Mouse (Mus musculus): ENCODE measurements around the gene Hbp1.

Gene Hbp1

GRCm38 (mm10) chr12:31895888-31896287, 54.4 kb downstream of the Hbp1 start:
- no peak for TF ChIP-seq POU5F1 (IDR thresholded peaks at IDR 0.05; ENCODE audit: borderline replicate concordance, low read length)
- TF ChIP-seq NANOG (IDR thresholded peaks at IDR 0.05; ENCODE audit: borderline replicate concordance, low read length) = no peak
- TF ChIP-seq CTCF (conservative IDR thresholded peaks at IDR 0.05; ENCODE audit: low read length) = no peak
- Histone ChIP-seq H3K36me3 (ENCODE audit: insufficient read depth, low read length) (0 out of 2 replicates have a peak, but pooled peaks cover 3% of the 10 kb centered on the region), H3K9me3 (ENCODE audit: low read length) (no peaks in the 10 kb centered on the region), H3K27me3 (ENCODE audit: insufficient read depth, low read length) (no peaks in the 10 kb centered on the region), H3K4me1 (replicated peaks; ENCODE audit: low read depth, low read length) (peaks cover 51% of the 10 kb centered on the region), H3K4me3 (replicated peaks; ENCODE audit: low read length) (no peak overlapping the region)

DNA sequence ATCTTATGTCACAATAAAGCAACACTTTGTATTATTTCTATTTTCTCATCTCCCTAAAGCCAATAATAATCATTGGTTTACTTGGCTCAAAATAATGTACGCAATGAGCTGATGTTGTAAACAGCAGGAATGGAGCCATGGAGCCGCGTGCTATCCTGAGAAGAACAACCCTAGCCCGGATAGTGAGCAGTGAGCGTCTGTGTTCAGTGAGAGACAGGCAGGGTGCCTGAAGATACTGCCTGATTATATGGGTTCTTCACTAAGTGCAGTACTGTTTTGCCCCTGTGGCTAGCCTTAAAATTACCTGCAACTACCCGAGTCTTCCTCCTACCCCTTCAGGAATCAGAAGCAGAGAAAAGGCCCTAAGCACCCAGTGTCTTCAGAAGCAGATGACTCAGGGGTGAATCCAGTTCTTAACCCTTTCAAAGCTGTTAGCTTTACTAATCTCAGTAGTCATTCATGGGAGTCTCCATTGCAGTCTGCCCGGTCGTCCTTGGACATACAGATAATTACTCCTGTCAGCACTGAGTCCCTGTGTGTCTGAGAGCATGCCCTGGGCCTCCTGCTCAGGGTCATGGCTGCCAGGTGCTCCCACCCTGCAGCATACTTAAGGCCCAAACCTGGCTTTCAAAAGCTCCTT, 55.1 kb downstream of the Hbp1 start:
- H3K4me3 ChIP-seq (replicated peaks; ENCODE audit: low read length) = no peak overlapping the region
- H3K27me3 ChIP-seq (ENCODE audit: insufficient read depth, low read length) = no peaks in the 10 kb centered on the region
- 0 out of 2 replicates have a peak, but pooled peaks cover 4% of the 10 kb centered on the region for H3K36me3 ChIP-seq (ENCODE audit: insufficient read depth, low read length)
- no peaks in the 10 kb centered on the region for H3K9me3 ChIP-seq (ENCODE audit: low read length)
- TF ChIP-seq CTCF (conservative IDR thresholded peaks at IDR 0.05; ENCODE audit: low read length) (no peak), NANOG (IDR thresholded peaks at IDR 0.05; ENCODE audit: borderline replicate concordance, low read length) (no peak), POU5F1 (IDR thresholded peaks at IDR 0.05; ENCODE audit: borderline replicate concordance, low read length) (no peak)
- H3K4me1 ChIP-seq (replicated peaks; ENCODE audit: low read depth, low read length) = peaks cover 45% of the 10 kb centered on the region

- TF ChIP-seq NANOG (IDR thresholded peaks at IDR 0.05; ENCODE audit: borderline replicate concordance, low read length) (no peak), CTCF (conservative IDR thresholded peaks at IDR 0.05; ENCODE audit: low read length) (no peak), POU5F1 (IDR thresholded peaks at IDR 0.05; ENCODE audit: borderline replicate concordance, low read length) (no peak)
- no peak overlapping the region for H3K4me3 ChIP-seq (replicated peaks; ENCODE audit: low read length)
- no peaks in the 10 kb centered on the region for H3K9me3 ChIP-seq (ENCODE audit: low read length)
- peaks cover 33% of the 10 kb centered on the region for H3K4me1 ChIP-seq (replicated peaks; ENCODE audit: low read depth, low read length)
- peaks cover 19% of the 10 kb centered on the region; the same call in 1 of the 2 replicates for H3K36me3 ChIP-seq (ENCODE audit: insufficient read depth, low read length)
- no peaks in the 10 kb centered on the region for H3K27me3 ChIP-seq (ENCODE audit: insufficient read depth, low read length)
These were observed 57.6 kb downstream of the Hbp1 start for GRCm38 (mm10) chr12:31892771-31893170.

GRCm38 (mm10) chr12:31892079-31892478, 58.3 kb downstream of the Hbp1 start:
- Histone ChIP-seq H3K27me3 (ENCODE audit: insufficient read depth, low read length) (no peaks in the 10 kb centered on the region), H3K4me3 (replicated peaks; ENCODE audit: low read length) (no peak overlapping the region), H3K9me3 (ENCODE audit: low read length) (no peaks in the 10 kb centered on the region), H3K4me1 (replicated peaks; ENCODE audit: low read depth, low read length) (peaks cover 26% of the 10 kb centered on the region), H3K36me3 (ENCODE audit: insufficient read depth, low read length) (peaks cover 22% of the 10 kb centered on the region; the same call in 1 of the 2 replicates)
- no peak for TF ChIP-seq POU5F1 (IDR thresholded peaks at IDR 0.05; ENCODE audit: borderline replicate concordance, low read length)
- no peak for TF ChIP-seq NANOG (IDR thresholded peaks at IDR 0.05; ENCODE audit: borderline replicate concordance, low read length)
- no peak for TF ChIP-seq CTCF (conservative IDR thresholded peaks at IDR 0.05; ENCODE audit: low read length)

- Histone ChIP-seq H3K4me3 (replicated peaks; ENCODE audit: low read length) (no peak overlapping the region), H3K27me3 (ENCODE audit: insufficient read depth, low read length) (no peaks in the 10 kb centered on the region), H3K9me3 (ENCODE audit: low read length) (no peaks in the 10 kb centered on the region), H3K36me3 (ENCODE audit: insufficient read depth, low read length) (peaks cover 31% of the 10 kb centered on the region), H3K4me1 (replicated peaks; ENCODE audit: low read depth, low read length) (peaks cover 13% of the 10 kb centered on the region)
- no peak for TF ChIP-seq POU5F1 (IDR thresholded peaks at IDR 0.05; ENCODE audit: borderline replicate concordance, low read length)
- no peak for TF ChIP-seq CTCF (conservative IDR thresholded peaks at IDR 0.05; ENCODE audit: low read length)
- TF ChIP-seq NANOG (IDR thresholded peaks at IDR 0.05; ENCODE audit: borderline replicate concordance, low read length) = no peak
These were observed 59.6 kb downstream of the Hbp1 start for GRCm38 (mm10) chr12:31890685-31891084.

DNA sequence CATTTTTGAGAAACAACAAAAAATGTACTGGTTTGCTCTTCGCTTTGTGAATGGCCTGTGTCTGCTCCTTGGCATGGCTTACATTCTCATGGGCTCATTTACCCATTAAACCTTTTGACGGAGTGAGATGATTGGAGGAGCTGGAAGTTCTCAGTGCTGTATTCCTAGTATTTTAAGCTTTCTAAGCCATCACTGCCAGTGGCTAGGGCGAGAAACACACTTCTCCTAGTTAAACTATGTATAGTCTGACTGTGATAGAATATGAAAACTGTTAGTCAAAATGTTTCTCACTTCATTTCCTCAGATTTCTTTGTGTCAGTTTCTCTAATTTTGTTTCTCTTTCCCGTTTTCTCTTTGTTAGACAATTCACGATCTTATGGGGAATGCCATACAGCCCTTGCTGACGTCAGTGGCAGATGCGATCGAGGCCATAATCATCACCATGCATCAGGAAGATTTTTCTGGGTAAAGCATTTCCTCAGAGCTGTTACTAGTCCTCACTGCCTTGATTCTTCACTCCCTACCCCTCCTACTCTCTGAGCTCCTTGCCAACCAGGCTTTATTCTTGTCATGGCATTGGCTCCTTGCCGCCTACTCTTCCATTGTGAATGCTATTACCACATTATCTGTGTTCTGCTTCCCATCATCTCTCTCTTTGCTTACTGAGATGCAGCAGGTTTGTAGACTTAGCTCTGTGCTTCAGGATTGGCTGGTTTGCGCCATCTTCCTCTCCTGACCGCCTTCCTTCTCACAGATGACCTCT, 64.3 kb downstream of the Hbp1 start:
- H3K9me3 ChIP-seq (ENCODE audit: low read length) = no peaks in the 10 kb centered on the region
- no peaks in the 10 kb centered on the region for H3K27me3 ChIP-seq (ENCODE audit: insufficient read depth, low read length)
- TF ChIP-seq POU5F1 (IDR thresholded peaks at IDR 0.05; ENCODE audit: borderline replicate concordance, low read length) = no peak
- no peak for TF ChIP-seq CTCF (conservative IDR thresholded peaks at IDR 0.05; ENCODE audit: low read length)
- TF ChIP-seq NANOG (IDR thresholded peaks at IDR 0.05; ENCODE audit: borderline replicate concordance, low read length) = no peak
- H3K4me3 ChIP-seq (replicated peaks; ENCODE audit: low read length) = no peak overlapping the region
- H3K4me1 ChIP-seq (replicated peaks; ENCODE audit: low read depth, low read length) = no peaks in the 10 kb centered on the region; the same call in 1 of the 2 replicates
- H3K36me3 ChIP-seq (ENCODE audit: insufficient read depth, low read length) = peaks cover 29% of the 10 kb centered on the region

DNA sequence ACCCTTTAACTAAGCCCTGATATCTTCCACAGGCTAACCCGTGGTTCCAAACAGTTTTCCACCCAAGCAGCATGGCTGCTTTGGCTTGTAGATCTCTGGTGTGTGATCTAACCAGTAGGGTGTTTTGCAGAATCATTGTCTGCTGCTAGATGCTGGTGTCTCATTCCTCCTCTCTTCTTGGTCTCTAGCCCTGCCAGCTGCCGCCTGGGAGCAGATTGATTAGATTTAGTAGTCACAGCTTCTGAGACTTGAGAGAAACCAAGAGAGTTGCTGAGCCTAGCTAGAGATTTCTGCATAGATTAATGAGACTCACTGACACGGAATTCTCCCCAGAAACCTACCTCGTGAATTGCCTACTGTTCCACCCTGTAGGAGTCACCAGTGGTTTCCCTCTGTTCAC, 65.3 kb downstream of the Hbp1 start:
- H3K9me3 ChIP-seq (ENCODE audit: low read length) = no peaks in the 10 kb centered on the region
- peaks cover 26% of the 10 kb centered on the region for H3K36me3 ChIP-seq (ENCODE audit: insufficient read depth, low read length)
- no peak overlapping the region for H3K4me3 ChIP-seq (replicated peaks; ENCODE audit: low read length)
- no peaks in the 10 kb centered on the region for H3K27me3 ChIP-seq (ENCODE audit: insufficient read depth, low read length)
- H3K4me1 ChIP-seq (replicated peaks; ENCODE audit: low read depth, low read length) = no peaks in the 10 kb centered on the region
- TF ChIP-seq POU5F1 (IDR thresholded peaks at IDR 0.05; ENCODE audit: borderline replicate concordance, low read length) (no peak), CTCF (conservative IDR thresholded peaks at IDR 0.05; ENCODE audit: low read length) (no peak), NANOG (IDR thresholded peaks at IDR 0.05; ENCODE audit: borderline replicate concordance, low read length) (no peak)

DNA sequence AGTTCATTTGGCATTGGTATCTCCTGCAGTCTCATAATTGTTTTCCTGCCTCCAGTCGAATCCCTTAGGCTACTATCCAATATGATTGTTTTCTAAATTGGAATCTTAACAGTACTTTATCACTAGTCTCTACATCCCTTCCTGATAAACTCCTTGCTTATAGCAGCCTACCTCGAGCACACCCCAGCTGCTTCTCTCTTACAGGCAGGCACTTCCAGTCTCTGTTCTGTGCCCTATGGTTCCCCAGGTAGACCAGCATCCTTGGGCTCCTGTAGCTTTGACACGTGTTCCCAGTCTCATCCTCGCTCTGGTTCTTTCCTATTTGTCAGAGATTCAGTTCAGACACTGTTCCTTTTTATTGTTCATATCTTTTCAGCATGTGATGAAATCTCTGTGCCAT, 66.0 kb downstream of the Hbp1 start:
- H3K4me1 ChIP-seq (replicated peaks; ENCODE audit: low read depth, low read length) = no peaks in the 10 kb centered on the region
- H3K4me3 ChIP-seq (replicated peaks; ENCODE audit: low read length) = no peak overlapping the region
- H3K27me3 ChIP-seq (ENCODE audit: insufficient read depth, low read length) = no peaks in the 10 kb centered on the region
- H3K9me3 ChIP-seq (ENCODE audit: low read length) = no peaks in the 10 kb centered on the region
- TF ChIP-seq POU5F1 (IDR thresholded peaks at IDR 0.05; ENCODE audit: borderline replicate concordance, low read length) (no peak), NANOG (IDR thresholded peaks at IDR 0.05; ENCODE audit: borderline replicate concordance, low read length) (no peak), CTCF (conservative IDR thresholded peaks at IDR 0.05; ENCODE audit: low read length) (no peak)
- H3K36me3 ChIP-seq (ENCODE audit: insufficient read depth, low read length) = peaks cover 23% of the 10 kb centered on the region

Data from E14TG2a.4 (cell line).